Mouse (Mus musculus) heart, adult 2 months (tissue): ENCODE measurements at regions not wholly inside any gene's neighbourhood (a gene's known extent, or its start where the extent isn't known, plus 50 kb on each side); places are given as distances from the start of the nearest gene placed in this dataset.
"Not testable (repeated sequence)": the region's sequence is repeated elsewhere in the genome, so short reads cannot be mapped to it uniquely, and the experiment has no call there.

Experiments
- DNase-seq, 2 experiments: peaks; one replicate each; pipeline ENCODE4 v3.0.0; 2021
- H3K27ac ChIP-seq: fragments of 200-600 bp; 2 replicates; pipeline ENCODE4 v1.8.1; 2022
- H3K27me3 ChIP-seq: fragments of 200-500 bp; 2 replicates; pipeline ENCODE4 v1.6.1; 2012; ENCODE audit warnings: mild to moderate bottlenecking, low read length, inconsistent platforms, mixed read lengths; ENCODE audit not compliant: control insufficient read depth, insufficient read depth
- H3K36me3 ChIP-seq: fragments of 200-500 bp; 2 replicates; pipeline ENCODE4 v1.6.1; 2012; ENCODE audit warnings: low read length, inconsistent platforms; ENCODE audit not compliant: control insufficient read depth, insufficient read depth
- H3K4me1 ChIP-seq: fragments of 200-500 bp; 2 replicates; pipeline ENCODE4 v1.6.1; 2011; ENCODE audit warnings: low read length; ENCODE audit not compliant: control insufficient read depth, insufficient read depth
- H3K4me3 ChIP-seq: fragments of 200-600 bp; 2 replicates; pipeline ENCODE4 v1.8.1; 2022
- H3K79me2 ChIP-seq: fragments of 200-500 bp; replicated peaks from 2 replicates; pipeline ENCODE4 v1.6.1; 2012; ENCODE audit warnings: mild to moderate bottlenecking, inconsistent platforms, low read length, moderate library complexity, mixed read lengths; ENCODE audit not compliant: control insufficient read depth, insufficient read depth
- H3K9ac ChIP-seq: fragments of 200-500 bp; 2 replicates; pipeline ENCODE4 v1.6.1; 2012; ENCODE audit warnings: low read depth, mild to moderate bottlenecking, control low read depth, inconsistent platforms, low read length, mixed read lengths
- CTCF ChIP-seq: fragments of 200-600 bp; IDR thresholded peaks from 2 replicates; pipeline ENCODE4 v1.8.1; 2022; ENCODE audit warnings: antibody characterized with exemption, mild to moderate bottlenecking, moderate library complexity
- EP300 ChIP-seq: fragments of 200-500 bp; IDR thresholded peaks from 2 replicates; pipeline ENCODE4 v1.6.1; 2011; ENCODE audit warnings: low read depth, low read length, control low read depth; ENCODE audit not compliant: insufficient read depth
- POLR2A ChIP-seq: fragments of 200-500 bp; IDR thresholded peaks from 2 replicates; pipeline ENCODE4 v1.6.1; 2011; ENCODE audit warnings: mild to moderate bottlenecking, low read depth, low read length, control low read depth; ENCODE audit not compliant: insufficient read depth
- whole genome bisulfite sequencing: fragments of 180-500 bp; shearing (Covaris S2); methylation state at CpG from one replicate; pipeline ENCODE4 v1.1.7; 2018; 5-methylcytosine and 5-hydroxymethylcytosine counted together
- intact Hi-C: fragments of 180-260 bp; cut with DNase I; formaldehyde crosslinking; loops from one replicate; pipeline ENCODE4 v1.15.1; 2025

- H3K9ac ChIP-seq, H3K27me3 ChIP-seq, intact Hi-C loops, H3K36me3 ChIP-seq, DNase-seq, H3K4me1 ChIP-seq, H3K27ac ChIP-seq, H3K4me3 ChIP-seq, H3K79me2 ChIP-seq: not testable (repeated sequence)
- WGBS: 32% methylated on average over 2 of the region's 2 CpGs
Observed at GRCm38 (mm10) chr14:14478159-14478558, 77.1 kb downstream of the Olfr721-ps1 start.

- H3K27me3 ChIP-seq: no peaks in the 10 kb centered on the region
- no peaks in the 10 kb centered on the region for H3K79me2 ChIP-seq
- no peaks in the 10 kb centered on the region for H3K36me3 ChIP-seq
- H3K27ac ChIP-seq: no peak overlapping the region
- intact Hi-C loops: loop anchor here (5.0 kb wide), 2 partner anchors 380 to 425 kb away; no protein-coding TSS in a partner anchor
- no peak overlapping the region for H3K9ac ChIP-seq
- H3K4me3 ChIP-seq: no peak overlapping the region
- DNase-seq: no peak
- TF ChIP-seq CTCF (peak; percentile 72), POLR2A (no peak), EP300 (no peak)
- WGBS: 43% methylated on average over 1 of the region's 1 CpGs
- no peaks in the 10 kb centered on the region for H3K4me1 ChIP-seq
Observed at GRCm38 (mm10) chr14:14481840-14482239, 80.7 kb downstream of the Olfr721-ps1 start.

- Histone ChIP-seq H3K79me2 (no peaks in the 10 kb centered on the region), H3K27ac (no peak overlapping the region), H3K27me3 (no peaks in the 10 kb centered on the region), H3K4me1 (no peaks in the 10 kb centered on the region), H3K4me3 (no peak overlapping the region), H3K9ac (no peak overlapping the region), H3K36me3 (no peaks in the 10 kb centered on the region)
- TF ChIP-seq POLR2A (no peak), CTCF (no peak), EP300 (no peak)
- 88% methylated on average over 1 of the region's 1 CpGs for WGBS
- DNase-seq: no peak
- intact Hi-C loops: no loop called here
Observed at GRCm38 (mm10) chr14:14486356-14486755, 85.3 kb downstream of the Olfr721-ps1 start.

- Histone ChIP-seq H3K4me1 (no peaks in the 10 kb centered on the region), H3K27ac (no peak overlapping the region), H3K27me3 (no peaks in the 10 kb centered on the region), H3K79me2 (no peaks in the 10 kb centered on the region), H3K9ac (no peak overlapping the region), H3K4me3 (no peak overlapping the region), H3K36me3 (no peaks in the 10 kb centered on the region)
- TF ChIP-seq POLR2A: no peak
- TF ChIP-seq CTCF: no peak
- TF ChIP-seq EP300: no peak
- DNase-seq: no peak
- intact Hi-C loops: no loop called here
Observed at GRCm38 (mm10) chr14:14490501-14490900, 89.4 kb downstream of the Olfr721-ps1 start.

- no peak for DNase-seq
- H3K79me2 ChIP-seq: no peaks in the 10 kb centered on the region
- H3K4me3 ChIP-seq: no peak overlapping the region
- H3K36me3 ChIP-seq: no peaks in the 10 kb centered on the region
- no peak overlapping the region for H3K27ac ChIP-seq
- no peaks in the 10 kb centered on the region for H3K4me1 ChIP-seq
- intact Hi-C loops: no loop called here
- TF ChIP-seq CTCF (no peak), EP300 (no peak), POLR2A (no peak)
- no peaks in the 10 kb centered on the region for H3K27me3 ChIP-seq
- H3K9ac ChIP-seq: no peak overlapping the region
Observed at GRCm38 (mm10) chr14:14492041-14492440, 90.9 kb downstream of the Olfr721-ps1 start.

- Histone ChIP-seq H3K9ac (no peak overlapping the region), H3K4me1 (no peaks in the 10 kb centered on the region), H3K27ac (no peak overlapping the region), H3K27me3 (no peaks in the 10 kb centered on the region), H3K4me3 (no peak overlapping the region), H3K36me3 (no peaks in the 10 kb centered on the region), H3K79me2 (no peaks in the 10 kb centered on the region)
- WGBS: 38% methylated on average over 4 of the region's 4 CpGs
- DNase-seq: no peak
- intact Hi-C loops: no loop called here
- TF ChIP-seq EP300 (no peak), POLR2A (no peak), CTCF (no peak)
Observed at GRCm38 (mm10) chr14:14511927-14512326, 110.8 kb downstream of the Olfr721-ps1 start.

GRCm38 (mm10) chr14:14513056-14513455, 112.0 kb downstream of the Olfr721-ps1 start:
- H3K9ac ChIP-seq: no peak overlapping the region
- intact Hi-C loops: no loop called here
- DNase-seq: no peak
- WGBS: 91% methylated on average over 2 of the region's 2 CpGs
- H3K4me3 ChIP-seq: no peak overlapping the region
- H3K79me2 ChIP-seq: no peaks in the 10 kb centered on the region
- no peaks in the 10 kb centered on the region for H3K36me3 ChIP-seq
- H3K4me1 ChIP-seq: no peaks in the 10 kb centered on the region
- no peaks in the 10 kb centered on the region for H3K27me3 ChIP-seq
- no peak for TF ChIP-seq CTCF
- TF ChIP-seq EP300: no peak
- no peak for TF ChIP-seq POLR2A
- H3K27ac ChIP-seq: no peak overlapping the region
